Mouse (Mus musculus) retina, adult 2 months (tissue): ENCODE results near the gene Camta1.
"Not testable (repeated sequence)": the region's sequence is repeated elsewhere in the genome, so short reads cannot be mapped to it uniquely, and the experiment has no call there.

Experiments
- DNase-seq: peaks from one replicate; pipeline ENCODE4 v3.0.0-alpha.2; 2012; ENCODE audit warnings: low read depth, low spot score

The Camta1 gene

DNA sequence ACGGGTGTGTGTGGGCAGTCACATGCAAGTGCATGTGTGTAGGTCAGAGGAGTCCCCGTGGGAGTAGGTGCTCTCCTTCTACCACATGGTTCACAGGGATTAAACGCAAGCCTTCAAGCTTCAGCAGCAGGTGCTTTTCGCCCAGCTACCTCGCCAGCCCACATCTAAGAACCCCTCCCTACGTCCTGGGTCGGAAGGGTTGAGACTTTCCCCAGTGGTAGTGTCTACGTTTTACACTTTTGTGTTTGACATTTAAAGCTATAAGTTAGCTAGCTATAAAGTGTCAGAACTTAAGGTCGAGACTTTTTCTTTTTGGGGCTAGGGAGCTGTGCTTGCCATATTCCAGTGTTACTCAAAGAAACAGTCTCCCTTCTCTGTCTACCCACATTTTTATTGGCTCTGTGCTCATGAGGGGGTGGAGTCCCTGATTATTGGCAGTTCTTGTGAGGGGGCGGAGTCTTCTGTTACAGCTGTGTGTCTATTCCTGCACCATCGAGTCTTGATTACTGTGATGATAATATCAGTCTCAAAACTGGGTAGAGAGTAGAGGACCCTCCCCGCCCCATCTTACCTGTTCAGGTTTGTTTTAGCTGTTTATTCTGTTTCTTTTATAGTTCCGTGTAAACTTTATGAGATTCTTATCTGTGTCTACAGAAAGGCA, 921.6 kb downstream of the Camta1 start:
- no peak for DNase-seq

DNA sequence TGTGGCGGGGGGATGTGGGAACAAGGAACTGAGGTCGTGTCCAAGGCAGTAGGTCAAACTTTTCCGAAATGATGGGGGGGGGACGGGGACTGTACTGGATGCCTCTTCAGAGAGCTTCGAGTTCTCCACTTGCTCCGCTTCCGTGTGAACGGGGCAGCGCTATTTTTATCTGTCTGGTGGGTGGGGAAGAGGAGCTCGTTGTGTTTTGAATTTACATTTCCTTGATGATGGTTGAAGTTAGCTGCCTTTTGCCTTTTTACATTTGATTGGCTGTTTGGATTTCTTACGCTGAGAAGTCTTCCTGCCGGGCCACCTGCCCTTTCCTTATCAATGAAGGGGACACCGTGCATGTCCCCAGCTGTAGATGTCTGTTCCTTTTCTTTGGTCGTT, 923.6 kb downstream of the Camta1 start:
- no peak for DNase-seq

DNA sequence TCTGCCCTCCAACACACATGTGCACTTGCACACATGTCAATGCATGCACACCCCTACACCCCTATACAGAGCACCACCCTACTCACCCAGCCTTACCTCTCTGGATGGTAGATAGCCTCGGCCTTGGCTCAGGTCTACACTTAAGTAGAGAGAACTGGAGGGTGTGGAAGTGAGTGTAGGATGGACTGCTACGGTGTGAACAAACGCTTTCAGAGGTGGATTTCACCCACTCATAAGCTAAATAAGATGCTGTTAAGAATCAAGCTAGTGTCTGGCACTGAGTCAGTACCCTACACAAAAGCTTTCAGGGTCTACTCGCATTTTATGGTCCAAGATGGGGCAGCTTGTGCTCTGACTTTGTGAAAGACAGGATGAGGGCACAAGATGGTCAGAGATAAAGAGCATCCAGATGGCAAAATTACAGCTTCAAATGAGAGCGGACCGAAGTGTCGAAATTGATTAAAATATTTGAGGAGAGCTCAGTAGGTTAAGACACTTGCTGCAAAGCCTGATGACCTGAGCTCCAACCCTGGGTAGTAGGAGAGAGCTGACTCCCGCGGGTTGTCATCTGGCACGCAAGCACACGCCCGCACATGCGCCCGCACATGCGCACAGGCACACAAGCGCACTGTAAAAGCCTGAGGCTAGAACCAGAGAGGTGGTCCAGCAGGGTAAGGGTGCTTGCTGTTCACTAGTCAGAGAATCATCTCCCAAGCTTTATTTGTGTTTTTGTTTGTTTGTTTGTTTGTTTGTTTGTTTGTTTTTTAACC, 924.2 kb downstream of the Camta1 start:
- DNase-seq = no peak

DNA sequence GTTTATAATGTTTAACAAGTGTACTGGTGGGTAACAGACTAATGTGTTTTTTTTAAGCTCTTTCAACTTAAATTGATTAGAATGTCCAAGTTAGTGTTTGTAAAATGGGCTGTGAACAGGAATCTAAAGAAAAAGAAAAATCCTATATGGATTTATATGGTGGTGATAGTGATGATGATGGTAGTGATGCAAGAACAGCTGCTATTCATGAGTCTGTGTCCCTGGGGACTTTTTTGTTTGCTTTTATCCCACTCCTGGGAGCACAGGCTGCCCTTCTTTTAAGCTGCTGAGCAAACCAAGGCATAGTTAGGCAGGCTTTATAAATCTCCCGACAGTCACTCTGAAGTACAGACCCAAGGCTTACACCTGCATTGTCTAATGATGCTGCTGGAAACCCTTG, 928.2 kb downstream of the Camta1 start:
- DNase-seq = no peak

DNA sequence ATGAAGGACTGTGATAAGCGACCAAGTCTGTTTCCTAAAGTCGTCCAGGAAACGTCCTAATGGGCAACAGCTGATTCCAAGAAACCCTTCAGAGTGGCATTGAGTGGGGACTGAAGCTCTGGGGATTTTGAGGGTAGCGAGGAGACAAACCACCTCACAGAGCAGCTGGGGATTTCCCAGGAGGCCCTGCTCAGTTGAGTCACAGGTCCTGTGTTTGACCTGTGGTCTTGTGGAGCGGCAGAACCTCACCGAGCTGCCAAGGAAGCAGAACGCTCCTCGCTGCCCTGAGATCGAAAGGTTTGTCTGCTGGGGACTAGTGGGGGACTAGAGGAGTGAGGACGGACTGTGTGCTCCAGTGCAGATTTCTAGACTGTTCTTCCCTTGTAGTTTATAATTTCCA, 933.9 kb downstream of the Camta1 start:
- no peak for DNase-seq

DNA sequence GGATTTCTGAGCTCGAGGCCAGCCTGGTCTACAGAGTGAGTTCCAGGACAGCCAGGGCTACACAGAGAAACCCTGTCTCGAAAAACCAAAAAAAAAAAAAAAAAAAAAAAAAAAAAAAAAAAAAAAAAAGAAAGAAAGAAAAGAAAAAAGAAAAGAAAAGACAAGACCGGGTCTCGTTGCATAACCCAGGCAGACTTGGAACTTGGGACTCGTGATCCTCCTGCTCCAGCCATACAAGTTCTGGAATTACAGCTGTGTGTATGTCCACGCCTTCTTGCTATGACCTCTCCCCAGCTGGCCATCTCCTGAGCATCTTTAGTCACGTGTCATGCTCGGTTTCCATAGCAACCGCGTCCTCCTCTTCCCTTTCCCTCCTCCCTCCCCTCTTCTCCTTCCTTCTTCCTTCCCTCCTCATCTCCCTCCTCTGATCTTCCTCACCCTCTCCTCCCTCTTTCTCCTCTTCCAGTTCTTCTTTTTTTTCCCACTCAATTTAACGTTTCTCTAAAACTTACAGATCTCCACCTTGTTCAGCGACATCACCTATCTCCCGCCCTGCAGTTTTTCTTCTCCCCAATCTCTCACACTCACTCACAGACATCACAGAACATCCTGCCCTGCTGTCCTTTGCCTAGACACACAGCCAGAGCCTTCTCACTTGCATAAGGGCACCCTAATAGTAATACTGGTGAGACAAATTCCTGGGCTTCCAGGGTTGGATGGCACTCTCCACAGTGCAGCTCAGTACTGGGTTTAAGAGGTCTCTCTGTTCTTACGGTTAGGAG, 934.6 kb downstream of the Camta1 start:
- no peak for DNase-seq

DNA sequence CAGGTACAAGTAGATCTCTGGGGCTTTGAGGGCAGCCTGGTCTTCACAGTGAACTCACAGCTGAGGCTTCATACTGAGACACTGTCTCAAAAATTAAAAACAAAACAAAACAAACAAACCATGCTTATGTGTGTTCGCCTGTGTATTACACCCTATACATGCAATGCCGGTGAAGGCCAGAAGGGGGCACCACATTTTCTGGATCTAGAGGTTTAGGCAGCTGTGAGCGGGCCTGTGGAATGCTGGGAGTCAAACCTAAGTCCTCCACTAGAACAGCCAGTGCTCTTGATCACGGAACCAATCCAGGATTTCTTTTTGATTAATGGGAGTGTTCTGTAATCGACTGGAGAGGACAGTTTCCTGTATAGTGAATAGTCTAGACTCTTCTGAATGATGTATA, 935.8 kb downstream of the Camta1 start:
- no peak for DNase-seq

DNA sequence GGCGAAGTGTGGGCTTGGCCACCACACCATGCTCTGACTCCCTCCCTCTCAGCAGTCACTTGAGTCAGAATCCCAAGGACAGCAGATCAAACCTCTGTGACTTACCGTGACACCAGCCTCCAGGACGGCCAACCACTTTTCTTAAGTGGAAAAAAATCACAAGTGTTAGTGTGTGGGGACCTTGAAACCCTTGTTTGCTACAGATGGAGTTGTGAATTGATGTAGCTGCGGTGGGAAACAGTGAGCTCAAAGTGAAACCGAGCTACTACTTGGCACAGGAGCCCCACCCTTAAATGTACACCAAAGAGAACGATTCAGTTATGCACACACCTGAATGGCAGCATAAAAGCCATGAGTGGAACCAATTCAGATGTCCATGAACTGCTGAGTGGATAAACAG, 936.7 kb downstream of the Camta1 start:
- DNase-seq = no peak

DNA sequence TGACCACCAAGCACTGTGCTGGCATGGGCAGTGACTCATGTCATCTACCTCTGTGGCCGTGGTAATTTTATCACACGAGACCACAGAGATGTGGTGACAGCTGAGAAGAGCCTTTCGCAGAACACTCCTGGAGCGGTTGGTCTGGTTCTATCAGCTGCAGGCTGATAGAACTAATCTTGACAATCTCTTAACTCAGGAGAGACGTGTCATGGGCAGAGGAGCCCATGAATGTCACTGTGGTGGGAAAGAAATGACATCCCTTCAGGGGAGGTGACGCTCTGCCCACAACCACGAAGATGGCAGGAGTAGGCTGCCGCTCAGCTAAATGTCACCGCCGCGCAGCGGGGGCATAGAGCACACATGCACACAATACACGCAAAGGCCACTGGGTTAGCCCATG, 937.4 kb downstream of the Camta1 start:
- DNase-seq = no peak

DNA sequence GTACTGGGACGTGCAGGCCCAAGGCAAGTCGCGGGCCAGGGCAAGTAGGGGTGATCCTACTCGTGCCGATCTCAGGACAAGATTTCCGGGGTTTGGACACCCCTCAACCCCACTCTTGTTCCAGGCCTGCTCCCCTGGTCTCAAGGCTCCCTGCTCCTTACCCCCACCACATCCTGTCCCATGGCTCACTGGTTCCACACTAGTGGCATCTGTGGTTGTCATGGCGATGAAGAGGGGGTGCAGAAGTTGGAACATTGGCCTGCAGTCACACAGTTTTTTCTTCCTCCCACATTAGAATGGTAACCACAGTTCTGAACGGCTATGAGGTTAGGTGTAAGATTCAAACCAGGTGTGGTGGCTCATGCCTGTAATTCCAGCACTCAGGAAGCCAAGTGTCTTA, 940.5 kb downstream of the Camta1 start:
- no peak for DNase-seq

DNA sequence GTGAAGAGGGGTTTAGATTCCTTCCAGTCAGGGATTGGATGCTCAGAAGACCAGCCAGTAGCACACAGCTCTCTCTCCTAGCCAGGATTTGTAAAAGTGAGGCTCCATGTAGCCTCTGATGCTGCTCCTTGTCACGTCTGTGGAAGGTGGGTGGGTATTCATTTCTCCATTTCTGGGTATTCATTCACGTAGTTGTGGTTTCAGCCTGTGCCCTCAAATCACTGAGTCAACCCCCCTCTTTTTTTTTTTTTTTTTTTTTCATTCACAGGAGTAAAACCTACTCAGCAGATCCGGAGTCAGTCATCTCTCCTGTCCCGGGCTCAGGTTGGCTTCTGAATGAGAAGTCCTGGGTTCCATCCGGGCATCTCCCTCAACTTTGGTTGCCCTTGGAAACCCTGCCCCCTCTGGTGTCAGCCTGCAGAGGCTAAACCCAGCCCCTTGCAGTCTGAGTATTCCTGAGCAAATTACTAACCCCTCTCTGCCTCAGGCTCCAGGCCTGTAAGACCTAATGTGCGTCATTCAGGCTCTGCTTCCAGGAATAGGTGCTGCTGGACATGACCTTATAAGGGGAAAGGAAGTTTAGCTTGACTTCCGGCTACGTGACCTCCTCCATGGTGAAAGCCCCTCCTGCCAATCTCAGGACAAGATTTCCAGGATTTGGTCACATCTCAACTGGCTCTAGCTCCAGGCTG, 944.2 kb downstream of the Camta1 start:
- DNase-seq = no peak

DNA sequence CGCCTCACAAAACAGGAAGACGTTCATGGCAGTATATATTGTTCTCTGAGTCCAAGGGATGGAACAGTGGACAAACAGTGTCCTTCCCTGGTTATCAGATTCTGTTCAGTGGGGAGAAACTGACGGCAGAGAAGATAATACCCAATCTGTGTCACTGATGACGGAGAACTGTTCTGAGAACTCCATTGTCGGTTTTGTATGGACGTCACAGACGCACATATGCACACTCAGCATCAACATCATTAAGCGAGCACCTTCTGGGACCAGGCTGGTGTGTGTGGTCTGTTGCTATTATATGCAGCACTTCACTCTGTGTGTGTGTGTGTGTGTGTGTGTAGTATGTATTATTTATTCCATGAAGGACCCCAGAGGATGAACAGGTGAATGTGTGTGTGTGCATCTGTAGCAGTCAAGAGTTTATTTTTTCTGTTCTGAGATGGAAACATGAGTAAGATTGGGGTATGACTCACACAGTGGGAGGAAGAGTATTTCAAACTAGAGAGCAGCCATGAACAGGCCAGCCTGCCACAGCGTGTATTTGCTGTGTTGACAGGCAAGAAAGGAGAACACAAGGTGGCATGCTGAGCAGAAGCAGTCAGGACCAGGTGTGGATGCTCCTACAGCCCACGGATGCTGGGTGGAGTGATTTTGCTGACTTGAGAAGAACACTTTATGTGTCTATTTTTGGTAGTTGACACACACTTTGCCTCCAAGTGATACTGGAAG, 946.3 kb downstream of the Camta1 start:
- no peak for DNase-seq

DNA sequence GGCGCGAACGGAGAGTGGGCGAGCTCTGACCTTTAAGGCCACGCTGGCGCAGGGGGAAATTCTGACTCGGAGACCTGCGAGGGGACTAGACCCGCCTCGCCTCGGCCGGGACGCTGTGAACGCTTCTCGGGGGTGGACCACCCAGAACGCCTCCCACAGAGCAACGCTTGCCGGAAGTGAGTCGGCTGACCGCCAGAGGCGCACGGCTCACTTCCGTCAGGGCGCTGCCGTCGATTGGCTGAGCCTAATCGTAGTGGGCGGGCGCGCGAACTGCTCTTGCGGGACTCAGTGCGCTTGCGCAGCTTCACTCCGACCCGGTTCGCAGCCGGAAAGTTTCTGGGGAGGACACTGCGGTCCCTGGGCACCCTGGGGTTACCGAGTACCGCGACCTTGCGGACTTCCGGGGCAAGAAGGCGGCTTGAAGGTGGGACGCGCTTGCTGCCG, 947.4 kb downstream of the Camta1 start, which contains the start of the genes Park7 and Tnfrsf9:
Gene Park7 (minus strand): TSS at position 148 of the 444 bp plus-strand sequence.
Gene Tnfrsf9 (plus strand): TSS at position 273 of the 444 bp plus-strand sequence.
- peak; percentile 91 for DNase-seq

DNA sequence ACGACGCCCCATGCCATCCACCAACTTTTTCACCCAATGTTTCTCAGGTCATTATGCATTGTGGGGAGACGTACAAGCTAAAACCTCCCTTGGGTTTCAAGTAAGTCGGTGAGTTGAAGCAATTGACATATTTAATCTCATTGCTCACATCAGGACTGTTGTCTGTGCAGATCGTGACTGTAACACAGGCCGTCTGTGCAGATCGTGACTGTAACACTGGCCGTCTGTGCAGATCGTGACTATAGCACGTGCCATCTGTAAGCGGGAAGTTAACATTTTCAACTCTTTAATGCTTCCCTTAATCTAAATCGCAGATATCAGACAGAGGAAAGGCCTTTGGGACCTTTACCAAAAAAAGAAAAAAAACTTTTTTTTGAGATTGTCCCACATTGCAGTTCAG, 947.9 kb downstream of the Camta1 start:
- no peak for DNase-seq

DNA sequence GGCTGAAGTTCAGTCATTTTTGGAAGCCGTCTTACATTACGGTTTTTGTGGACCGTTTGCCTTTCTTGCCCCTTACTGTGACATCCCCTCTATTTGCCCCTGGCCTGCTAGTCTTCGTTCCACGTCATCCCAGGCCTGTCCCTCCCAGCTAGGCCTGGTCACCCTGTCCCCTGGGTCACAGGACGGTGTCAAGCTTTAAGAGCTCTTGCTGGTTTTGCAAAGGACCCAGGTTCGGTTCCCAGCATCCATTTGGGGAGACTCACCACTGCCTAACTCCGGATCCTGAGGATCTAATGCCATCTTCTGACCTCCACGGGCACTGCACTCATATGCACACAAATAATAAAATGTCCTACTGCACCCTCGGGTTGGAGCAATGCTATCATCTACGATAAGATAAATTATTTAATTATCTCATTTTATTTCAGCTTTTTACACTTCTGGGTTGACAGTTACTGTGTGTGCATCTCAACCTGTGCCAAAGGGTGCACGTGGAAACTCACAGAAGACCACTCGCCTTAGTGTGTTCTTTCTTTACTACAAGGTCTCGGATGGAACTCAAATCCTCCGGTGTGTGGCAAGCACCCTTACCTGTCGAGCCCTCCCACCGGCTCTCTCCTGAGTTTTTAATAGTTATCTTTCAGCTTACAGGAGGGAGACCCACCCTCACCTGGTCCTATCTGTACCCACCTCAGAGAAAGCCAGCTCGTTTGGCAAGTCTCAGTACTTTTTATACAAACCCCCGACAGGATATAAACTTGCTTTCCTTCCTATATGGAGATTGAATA, 951.3 kb downstream of the Camta1 start:
- no peak for DNase-seq

DNA sequence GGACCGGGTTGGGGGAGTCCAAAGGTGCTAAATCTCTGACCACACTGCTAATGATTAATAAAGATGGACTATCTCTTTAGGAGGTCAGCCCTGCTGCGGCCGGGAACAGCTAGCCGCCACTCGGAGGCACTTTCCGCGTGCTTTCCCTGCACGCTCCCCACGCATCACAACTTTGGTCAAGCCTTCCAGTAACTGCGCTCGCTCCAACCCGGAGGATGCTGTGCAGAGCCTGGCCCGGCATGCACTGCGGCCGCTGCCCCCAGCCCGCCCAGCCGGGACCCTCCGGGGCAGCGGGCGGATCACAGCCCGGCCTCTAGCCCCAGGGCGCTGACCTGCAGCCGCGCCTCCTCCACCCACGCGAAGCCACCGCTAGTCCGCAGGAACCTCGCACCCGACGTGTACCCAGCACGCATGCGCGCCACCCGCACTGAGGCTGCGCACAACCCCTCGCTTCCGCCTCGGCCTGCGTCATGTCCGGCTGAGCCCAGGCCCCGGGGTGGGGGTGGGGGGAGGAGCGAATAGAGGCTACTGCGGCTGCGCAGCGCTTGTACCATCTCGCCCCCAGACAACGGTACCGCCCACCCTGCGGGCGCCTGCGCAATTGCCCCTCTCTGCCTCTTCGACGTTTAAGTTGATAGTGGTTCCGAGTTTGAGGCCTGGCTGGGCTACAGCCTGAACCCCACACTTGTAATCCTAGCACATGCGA, 952.1 kb downstream of the Camta1 start:
- peak; percentile 97 for DNase-seq

DNA sequence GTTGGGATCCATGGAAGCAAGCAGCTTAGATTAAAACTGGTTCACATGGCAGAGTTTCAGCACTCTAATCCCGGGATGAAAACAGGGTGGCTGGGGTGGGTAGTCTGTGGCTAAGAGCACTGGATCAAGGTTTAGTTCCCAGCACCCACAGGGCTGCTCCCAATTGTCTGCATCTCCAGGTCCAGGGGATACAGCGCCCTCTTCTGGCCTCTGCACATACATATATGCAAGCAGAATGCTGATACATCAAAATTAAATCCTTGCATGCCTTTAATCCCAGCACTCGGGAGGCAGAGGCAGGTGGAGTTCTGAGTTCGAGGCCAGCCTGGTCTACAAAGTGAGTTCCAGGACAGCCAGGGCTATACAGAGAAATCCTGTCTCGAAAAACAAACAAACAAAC, 953.2 kb downstream of the Camta1 start:
- not testable (repeated sequence) for DNase-seq

DNA sequence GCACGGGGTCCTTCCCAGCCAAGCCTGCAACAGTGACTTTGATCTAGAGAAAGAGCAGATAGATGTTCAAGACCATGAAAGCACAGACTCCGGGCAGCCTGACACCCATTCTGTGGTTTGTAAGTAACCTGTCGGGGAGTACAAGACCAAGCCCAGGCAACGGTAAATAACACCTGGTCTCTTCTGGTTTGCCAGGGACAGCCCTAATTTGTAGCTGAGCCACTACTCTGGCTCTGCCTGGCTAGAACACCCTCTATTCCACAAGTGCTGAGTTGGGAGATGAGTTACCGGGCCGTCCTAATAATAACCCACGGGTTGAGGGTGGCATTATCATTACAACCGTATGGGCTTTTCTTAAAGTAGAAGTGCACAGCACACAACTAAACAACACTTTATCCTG, 954.6 kb downstream of the Camta1 start:
- DNase-seq = no peak

DNA sequence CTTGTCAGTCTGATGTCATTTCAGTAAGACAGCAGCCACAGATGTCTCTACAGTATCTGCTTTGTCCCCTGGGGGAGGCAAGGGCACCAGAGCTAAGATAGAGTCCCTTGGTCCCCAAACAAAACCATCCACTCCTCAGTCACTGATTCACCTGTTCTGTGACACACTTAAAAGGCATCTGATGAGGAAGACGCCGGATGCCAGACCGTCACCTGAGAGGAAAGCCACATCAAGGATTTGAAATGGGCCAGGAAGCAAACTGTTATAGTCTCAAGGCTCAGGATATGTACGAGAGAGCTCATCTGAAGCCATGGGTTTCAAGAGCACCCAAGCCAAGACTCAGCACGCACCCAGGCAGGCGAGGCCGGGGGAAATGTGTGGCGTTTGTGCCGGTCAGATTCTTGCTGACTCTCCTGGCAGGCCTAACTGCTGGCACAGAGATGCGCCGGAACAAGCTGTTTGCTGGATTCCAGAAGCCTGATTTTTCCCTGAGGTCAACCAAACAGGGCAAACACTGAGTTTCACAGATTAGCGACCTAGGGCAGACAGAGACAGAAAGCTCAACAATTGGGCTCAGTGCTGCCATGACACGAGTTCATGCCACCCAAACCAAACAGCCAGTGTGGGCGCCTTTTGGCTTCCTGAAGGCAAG, 958.5 kb downstream of the Camta1 start:
- DNase-seq = no peak
